Mouse (Mus musculus) forebrain, postnatal 0 days (tissue): ENCODE data around the gene Epyc. TPM values are rescaled to one million over a fixed set of nuclear protein-coding genes. Genes with fewer than 3 reads are reported as not detected.
"Not testable (repeated sequence)": the region's sequence is repeated elsewhere in the genome, so short reads cannot be mapped to it uniquely, and the experiment has no call there.

Experiments
- ATAC-seq: fragments of 200-750 bp; cut with Nextera tagmentation; 2 replicates; pipeline ENCODE4 v1.8.0; 2017; ENCODE audit warnings: mild to moderate bottlenecking, moderate library complexity
- DNase-seq: peaks from one replicate; pipeline ENCODE4 v3.0.0-alpha.2; 2015
- H3K27ac ChIP-seq: fragments of 300-500 bp; sonication (generic); 2 replicates; pipeline ENCODE4 v1.5.1; 2014; ENCODE audit warnings: low read depth, mild to moderate bottlenecking, antibody characterized with exemption, low read length, moderate library complexity, mixed read lengths
- H3K27me3 ChIP-seq: fragments of 300-500 bp; sonication (generic); 2 replicates; pipeline ENCODE4 v1.6.1; 2014; ENCODE audit warnings: mild to moderate bottlenecking, low read length, mixed read lengths; ENCODE audit not compliant: insufficient read depth
- H3K36me3 ChIP-seq: fragments of 300-500 bp; sonication (generic); 2 replicates; pipeline ENCODE4 v1.6.1; 2014; ENCODE audit warnings: mild to moderate bottlenecking, moderate library complexity; ENCODE audit not compliant: insufficient read depth
- H3K4me1 ChIP-seq: fragments of 300-500 bp; sonication (generic); 2 replicates; pipeline ENCODE4 v1.6.1; 2014; ENCODE audit warnings: antibody characterized with exemption; ENCODE audit not compliant: insufficient read depth
- H3K4me2 ChIP-seq: fragments of 300-500 bp; sonication (generic); 2 replicates; pipeline ENCODE4 v1.6.1; 2014; ENCODE audit warnings: low read depth, mild to moderate bottlenecking, moderate library complexity
- H3K4me3 ChIP-seq: fragments of 300-500 bp; sonication (generic); 2 replicates; pipeline ENCODE4 v1.5.1; 2014; ENCODE audit warnings: low read depth, low read length, mixed read lengths
- H3K9ac ChIP-seq: fragments of 300-500 bp; sonication (generic); 2 replicates; pipeline ENCODE4 v1.6.1; 2014; ENCODE audit warnings: mild to moderate bottlenecking
- H3K9me3 ChIP-seq: fragments of 300-500 bp; sonication (generic); 2 replicates; pipeline ENCODE4 v1.6.1; 2016; ENCODE audit warnings: low read length
- CTCF ChIP-seq: sonication (generic); IDR thresholded peaks from 2 replicates; pipeline ENCODE4 v1.5.1; 2016; ENCODE audit warnings: antibody characterized with exemption, control low read depth, low read depth
- WGBS: fragments of 180-500 bp; shearing (Covaris S2); extraction: QIAGEN DNeasy Blood & Tissue Kit; methylation state at CpG from one replicate; pipeline ENCODE4 v1.1.7; 2014; 5-methylcytosine and 5-hydroxymethylcytosine counted together
- polyA plus RNA-seq: library from polyadenylated mRNA; unstranded; fragments of >200 nt; fragmentation: Nextera tagmentation; extraction: Ambion mirVana; gene quantifications from 2 replicates; pipeline ENCODE4 v1.2.1, GENCODE M21; 2015
- total RNA-seq: library from RNA; depleted of rRNA; stranded (reverse); fragments of >200 nt; gene quantifications from 2 replicates; pipeline ENCODE4 v1.2.3, GENCODE M21; 2014

The Epyc gene
- total and polyA plus RNA-seq, 2 experiments from 2014 or later, result 0.61 to 1.2 TPM

GRCm38 (mm10) chr10:97712687-97713086 lies 68.8 kb downstream of the Epyc start:
- peak; percentile 97 for TF ChIP-seq CTCF
- Histone ChIP-seq H3K4me3 (no peak overlapping the region), H3K4me2 (no peak overlapping the region), H3K27ac (no peak overlapping the region), H3K36me3 (no peaks in the 10 kb centered on the region), H3K9me3 (no peaks in the 10 kb centered on the region), H3K9ac (no peak overlapping the region), H3K27me3 (no peaks in the 10 kb centered on the region), H3K4me1 (no peaks in the 10 kb centered on the region)
- WGBS, result 1% methylated on average over 5 of the region's 5 CpGs
- DNase-seq (peak; percentile 92), ATAC-seq (peak; percentile 73; the same call in 1 of the 2 replicates)

GRCm38 (mm10) chr10:97714584-97714983 lies 70.7 kb downstream of the Epyc start:
- Histone ChIP-seq H3K4me3 (no peak overlapping the region), H3K4me2 (no peak overlapping the region), H3K9ac (no peak overlapping the region), H3K27me3 (no peaks in the 10 kb centered on the region), H3K4me1 (no peaks in the 10 kb centered on the region), H3K27ac (no peak overlapping the region), H3K36me3 (no peaks in the 10 kb centered on the region), H3K9me3 (no peaks in the 10 kb centered on the region)
- TF ChIP-seq CTCF, result no peak
- DNase-seq (no peak), ATAC-seq (no peak)
- 53% methylated on average over 4 of the region's 4 CpGs for WGBS

DNA sequence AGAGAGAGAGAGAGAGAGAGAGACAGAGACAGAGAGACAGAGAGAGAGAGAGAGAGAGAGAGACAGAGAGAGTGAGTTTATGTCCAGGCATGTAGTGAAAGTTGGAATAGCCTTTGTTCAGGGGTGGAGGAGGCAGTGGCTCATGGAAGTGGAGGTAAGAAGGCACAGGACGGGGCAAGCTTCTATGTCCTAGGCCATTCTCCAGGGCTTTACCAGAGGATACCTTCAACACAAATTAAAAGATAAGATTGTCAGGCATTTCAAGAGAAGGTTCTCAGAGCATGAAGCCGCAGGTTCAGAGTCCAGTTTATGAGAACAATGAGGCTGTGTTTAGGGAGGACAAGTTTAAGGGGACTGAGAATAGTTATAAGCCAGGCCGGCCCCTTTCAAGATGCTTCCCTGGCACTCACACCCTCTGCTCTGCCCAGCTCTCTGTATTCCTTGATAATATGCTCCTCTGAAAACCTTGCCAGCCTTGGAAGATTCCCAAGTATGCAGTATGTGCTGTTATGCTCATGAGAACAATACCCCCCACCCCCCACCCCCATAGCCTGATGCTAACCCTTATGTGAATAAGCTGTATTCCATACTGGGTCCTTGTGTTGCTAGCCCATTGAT lies 71.5 kb downstream of the Epyc start:
- H3K9ac ChIP-seq, result no peak overlapping the region
- ATAC-seq, result peak; percentile 47
- H3K4me1 ChIP-seq, result no peaks in the 10 kb centered on the region
- H3K4me2 ChIP-seq, result no peak overlapping the region
- no peaks in the 10 kb centered on the region for H3K27me3 ChIP-seq
- WGBS, result 59% methylated on average over 3 of the region's 3 CpGs
- DNase-seq, result no peak
- no peak overlapping the region for H3K4me3 ChIP-seq
- H3K9me3 ChIP-seq, result no peaks in the 10 kb centered on the region
- no peaks in the 10 kb centered on the region for H3K36me3 ChIP-seq
- no peak for TF ChIP-seq CTCF
- no peak overlapping the region for H3K27ac ChIP-seq

- 85% methylated on average over 1 of the region's 1 CpGs for WGBS
- Histone ChIP-seq H3K4me1 (no peaks in the 10 kb centered on the region), H3K4me3 (no peak overlapping the region), H3K9ac (no peak overlapping the region), H3K27me3 (no peaks in the 10 kb centered on the region), H3K4me2 (no peak overlapping the region), H3K36me3 (no peaks in the 10 kb centered on the region), H3K9me3 (no peaks in the 10 kb centered on the region), H3K27ac (no peak overlapping the region)
- ATAC-seq, result no peak
- TF ChIP-seq CTCF, result no peak
- DNase-seq, result no peak
These were observed 73.4 kb downstream of the Epyc start for GRCm38 (mm10) chr10:97717233-97717632.

GRCm38 (mm10) chr10:97718021-97718420 lies 74.2 kb downstream of the Epyc start:
- 64% methylated on average over 2 of the region's 2 CpGs for WGBS
- H3K9ac ChIP-seq, result no peak overlapping the region

DNA sequence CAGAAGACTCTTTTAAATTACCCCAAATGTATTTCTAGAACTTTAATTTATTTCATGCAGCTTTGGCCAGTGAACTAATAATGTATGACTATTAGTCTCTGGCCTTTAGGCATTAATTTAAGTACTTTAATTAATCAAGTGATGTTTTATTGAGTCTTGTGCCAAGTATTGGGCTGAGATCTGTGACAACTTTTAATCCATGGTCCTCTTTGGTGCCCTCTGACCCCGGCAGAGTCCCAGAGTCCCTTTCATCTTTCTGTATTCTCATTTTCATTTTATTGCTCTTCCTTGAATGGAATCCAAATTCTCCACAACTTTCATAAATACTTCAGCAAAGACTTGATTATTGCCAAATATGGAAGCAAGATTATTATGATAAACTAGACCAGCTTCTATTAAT lies 76.8 kb downstream of the Epyc start:
- H3K27ac ChIP-seq, result no peak overlapping the region
- no peak for DNase-seq
- TF ChIP-seq CTCF, result no peak
- no peak overlapping the region for H3K9ac ChIP-seq
- 86% methylated on average over 1 of the region's 1 CpGs for WGBS
- no peaks in the 10 kb centered on the region for H3K9me3 ChIP-seq
- no peak overlapping the region for H3K4me3 ChIP-seq
- H3K4me2 ChIP-seq, result no peak overlapping the region
- ATAC-seq, result no peak
- no peaks in the 10 kb centered on the region for H3K36me3 ChIP-seq
- no peaks in the 10 kb centered on the region for H3K27me3 ChIP-seq
- H3K4me1 ChIP-seq, result no peaks in the 10 kb centered on the region

More at GRCm38 (mm10) chr10:97718021-97718420, 74.2 kb downstream of the Epyc start:
- Histone ChIP-seq H3K27me3 (no peaks in the 10 kb centered on the region), H3K4me1 (no peaks in the 10 kb centered on the region), H3K9me3 (no peaks in the 10 kb centered on the region), H3K36me3 (no peaks in the 10 kb centered on the region), H3K4me2 (no peak overlapping the region), H3K4me3 (no peak overlapping the region), H3K27ac (no peak overlapping the region)
- ATAC-seq (no peak), DNase-seq (peak; percentile 24)
- TF ChIP-seq CTCF, result no peak

DNA sequence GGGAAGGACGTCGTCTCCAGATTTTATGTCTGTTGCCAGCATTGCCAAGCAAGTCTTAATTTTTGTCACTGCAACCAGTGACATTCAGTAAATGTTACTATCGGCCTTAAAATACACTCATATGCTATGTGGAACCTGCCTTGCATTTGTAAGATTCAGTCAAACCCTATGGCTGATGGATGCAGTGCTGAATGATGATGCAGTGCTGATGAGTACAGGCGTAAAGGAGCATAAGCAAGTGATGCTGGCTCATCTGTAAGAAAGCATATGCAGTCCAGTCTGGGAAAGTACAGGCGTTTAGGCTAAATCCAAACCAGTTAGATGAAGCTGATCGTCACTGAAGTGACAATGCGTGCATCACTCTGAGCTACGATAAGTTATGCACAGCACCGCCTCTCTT lies 78.8 kb downstream of the Epyc start:
- Histone ChIP-seq H3K4me2 (no peak overlapping the region), H3K9ac (no peak overlapping the region), H3K9me3 (no peaks in the 10 kb centered on the region), H3K4me1 (no peaks in the 10 kb centered on the region), H3K27ac (no peak overlapping the region), H3K4me3 (no peak overlapping the region), H3K36me3 (no peaks in the 10 kb centered on the region), H3K27me3 (no peaks in the 10 kb centered on the region)
- DNase-seq (no peak), ATAC-seq (no peak)
- 82% methylated on average over 9 of the region's 9 CpGs for WGBS
- no peak for TF ChIP-seq CTCF

DNA sequence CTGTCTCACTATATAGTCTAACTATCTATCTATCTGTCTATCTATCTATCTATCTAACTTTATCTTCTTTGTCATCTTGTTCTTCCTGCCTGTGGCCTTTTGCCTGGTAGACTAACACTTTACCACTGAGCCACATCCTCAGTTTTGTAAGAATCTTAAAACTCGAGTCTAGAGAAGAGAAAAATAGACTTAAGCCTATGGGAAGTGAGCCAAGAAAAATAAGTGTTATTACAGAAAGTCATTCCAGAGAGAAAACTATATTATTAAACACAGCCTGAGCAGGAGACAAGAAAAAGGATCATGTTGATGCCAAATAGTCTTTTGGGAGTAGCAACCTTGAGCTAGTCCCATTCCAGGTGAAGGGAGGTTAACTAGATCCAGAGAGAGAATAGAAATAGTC lies 82.1 kb downstream of the Epyc start:
- no peak for TF ChIP-seq CTCF
- Histone ChIP-seq H3K4me2 (no peak overlapping the region), H3K36me3 (no peaks in the 10 kb centered on the region), H3K27me3 (no peaks in the 10 kb centered on the region), H3K9ac (no peak overlapping the region), H3K27ac (no peak overlapping the region), H3K4me3 (no peak overlapping the region), H3K4me1 (no peaks in the 10 kb centered on the region), H3K9me3 (no peaks in the 10 kb centered on the region)
- DNase-seq, result no peak
- ATAC-seq, result no peak
- 49% methylated on average over 1 of the region's 1 CpGs for WGBS

DNA sequence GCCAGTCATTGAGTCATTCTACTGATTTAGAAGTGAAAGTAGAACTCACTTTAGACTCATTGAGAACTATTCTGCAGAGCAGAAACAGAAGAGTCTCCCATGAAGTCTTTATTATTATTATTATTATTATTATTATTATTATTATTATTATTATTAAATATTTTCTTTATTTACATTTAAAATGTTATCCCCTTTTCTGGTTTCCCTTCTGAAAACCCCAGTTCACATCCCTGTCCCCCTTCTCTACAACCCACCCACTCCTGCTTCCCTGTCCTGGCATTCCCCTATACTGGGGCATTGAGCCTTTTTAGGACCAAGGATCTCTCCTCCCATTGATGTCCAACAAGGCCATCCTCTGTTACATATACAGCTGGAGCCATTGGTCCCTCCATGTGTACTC lies 82.8 kb downstream of the Epyc start, which contains the start of gene C030005K15Rik:
Gene C030005K15Rik, minus strand, starts transcription at position 101 of the 400 bp plus-strand sequence.
- not testable (repeated sequence) for H3K27ac ChIP-seq, H3K9me3 ChIP-seq, H3K4me2 ChIP-seq, ATAC-seq, H3K27me3 ChIP-seq, H3K9ac ChIP-seq, H3K36me3 ChIP-seq, H3K4me3 ChIP-seq, DNase-seq, H3K4me1 ChIP-seq
